Mouse (Mus musculus) gastrocnemius, adult 2 months (tissue): Measurements from ENCODE around the gene Mmrn2. TPM values are rescaled to one million over a fixed set of nuclear protein-coding genes. Genes with fewer than 3 reads are reported as not detected.

ENCODE experiments used
- DNase-seq: peaks from one replicate; pipeline ENCODE4 v3.0.0; 2022
- H3K27ac ChIP-seq: fragments of 200-600 bp; 2 replicates; pipeline ENCODE4 v1.8.1; 2022; ENCODE audit warnings: mild to moderate bottlenecking
- H3K4me3 ChIP-seq: fragments of 200-600 bp; 2 replicates; pipeline ENCODE4 v1.8.1; 2022; ENCODE audit warnings: mild to moderate bottlenecking, moderate library complexity
- CTCF ChIP-seq: fragments of 200-600 bp; IDR thresholded peaks from 2 replicates; pipeline ENCODE4 v1.8.1; 2022; ENCODE audit warnings: antibody characterized with exemption, mild to moderate bottlenecking, moderate library complexity
- intact Hi-C: fragments of 180-260 bp; cut with DNase I; formaldehyde crosslinking; loops from one replicate; pipeline ENCODE4 v1.15.1; 2025
- long read RNA-seq, 2 experiments: library from polyadenylated mRNA; stranded (forward); transcript quantifications; one replicate each; pipeline ENCODE4 v2.0.0; 2021
- total RNA-seq, 2 experiments: library from RNA; stranded (reverse); gene quantifications; 2 replicates each; pipeline ENCODE4 v1.2.3; 2021

Gene Mmrn2
- 10 to 100 TPM; 10.3 to 12.4 TPM for total RNA-seq
- long read RNA-seq, experiment 1, transcript Mmrn2-201 (7 exons, 3,974 nt) = major isoform, 8 of 9 reads
- long read RNA-seq, experiment 1, partial matches to known transcripts = 1 of 9 reads
- long read RNA-seq, experiment 1, other reads (novel, unspliced or antisense) = 0 of 9 reads
- long read RNA-seq, experiment 2, transcript Mmrn2-201 (7 exons, 3,974 nt) = major isoform, 6 of 15 reads
- long read RNA-seq, experiment 2, partial matches to known transcripts = 8 of 15 reads
- long read RNA-seq, experiment 2, other reads (novel, unspliced or antisense) = 1 of 15 reads

DNA sequence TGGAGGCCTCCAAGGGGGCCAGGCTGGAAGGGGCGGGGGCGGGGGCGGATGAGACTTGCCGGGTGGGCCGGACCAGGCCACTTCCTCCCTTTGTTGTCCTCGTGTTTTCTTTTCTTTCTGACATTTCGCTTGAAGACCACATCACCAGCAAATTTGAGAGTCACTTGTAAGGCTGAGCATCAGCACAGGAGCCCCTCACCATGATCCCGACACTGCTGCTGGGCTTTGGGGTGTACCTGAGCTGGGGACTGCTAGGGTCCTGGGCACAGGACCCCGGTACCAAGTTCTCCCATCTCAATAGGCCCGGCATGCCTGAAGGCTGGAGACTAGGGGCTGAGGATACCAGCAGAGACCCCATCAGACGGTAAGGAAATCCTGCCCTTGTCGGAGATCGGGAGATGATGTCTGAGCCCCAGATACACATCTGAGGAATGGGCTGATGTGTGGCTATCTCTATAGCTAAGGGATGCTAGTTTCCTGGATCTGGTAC lies at the start of gene Mmrn2:
Gene Mmrn2 (plus strand): TSS at position 51 of the 490 bp plus-strand sequence.
- peak within 1 kb of the TSS; percentile 70 for H3K4me3 ChIP-seq
- H3K27ac ChIP-seq = peak within 1 kb of the TSS; percentile 84
- TF ChIP-seq CTCF = no peak

DNA sequence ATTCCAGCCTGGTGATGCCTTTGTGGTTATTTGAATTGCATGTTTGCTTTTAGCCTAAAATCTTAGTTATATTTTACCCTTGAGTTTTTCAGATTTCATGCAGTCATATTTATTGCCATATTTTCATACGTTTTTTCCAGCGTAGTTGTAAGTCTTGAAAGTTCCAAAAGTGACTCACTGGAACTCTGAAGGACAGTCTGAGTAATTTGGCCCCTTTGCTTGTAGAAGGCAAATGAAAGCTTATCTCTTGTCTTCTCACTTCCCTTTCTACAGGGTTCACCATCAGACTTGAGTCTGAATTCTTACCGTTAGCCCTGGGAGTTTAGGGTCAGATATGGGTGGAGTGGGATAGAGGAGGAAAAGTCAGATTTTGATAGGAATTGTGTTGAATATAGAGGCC lies 48.7 kb upstream of the Mmrn2 start:
- intact Hi-C loops = no loop called here
- H3K4me3 ChIP-seq = no peak overlapping the region
- H3K27ac ChIP-seq = no peak overlapping the region
- no peak for TF ChIP-seq CTCF
- DNase-seq = no peak

More for the DNA sequence above, at the start of gene Mmrn2:
- no peak for DNase-seq
- intact Hi-C loops = no loop called here

DNA sequence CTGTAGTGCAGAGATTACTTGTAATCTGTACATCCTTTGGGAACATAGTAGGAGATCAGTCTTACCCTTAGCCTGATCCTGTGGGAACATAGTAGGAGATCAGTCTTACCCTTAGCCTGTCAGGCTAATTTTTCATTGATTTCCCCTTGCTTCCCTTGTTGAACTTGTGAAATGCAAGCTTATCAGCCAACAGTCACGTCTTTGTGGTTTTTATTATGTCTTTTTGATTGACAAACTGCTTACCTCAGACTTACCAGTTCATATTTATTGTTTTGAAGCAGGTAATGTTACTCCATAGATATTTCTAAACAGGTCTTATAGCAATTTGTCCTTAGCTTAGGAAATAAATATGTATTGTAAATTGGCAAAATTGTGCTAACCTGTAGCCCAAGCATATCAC lies 47.6 kb upstream of the Mmrn2 start:
- intact Hi-C loops = no loop called here
- Histone ChIP-seq H3K4me3 (no peak overlapping the region), H3K27ac (no peak overlapping the region)
- DNase-seq = no peak
- no peak for TF ChIP-seq CTCF

DNA sequence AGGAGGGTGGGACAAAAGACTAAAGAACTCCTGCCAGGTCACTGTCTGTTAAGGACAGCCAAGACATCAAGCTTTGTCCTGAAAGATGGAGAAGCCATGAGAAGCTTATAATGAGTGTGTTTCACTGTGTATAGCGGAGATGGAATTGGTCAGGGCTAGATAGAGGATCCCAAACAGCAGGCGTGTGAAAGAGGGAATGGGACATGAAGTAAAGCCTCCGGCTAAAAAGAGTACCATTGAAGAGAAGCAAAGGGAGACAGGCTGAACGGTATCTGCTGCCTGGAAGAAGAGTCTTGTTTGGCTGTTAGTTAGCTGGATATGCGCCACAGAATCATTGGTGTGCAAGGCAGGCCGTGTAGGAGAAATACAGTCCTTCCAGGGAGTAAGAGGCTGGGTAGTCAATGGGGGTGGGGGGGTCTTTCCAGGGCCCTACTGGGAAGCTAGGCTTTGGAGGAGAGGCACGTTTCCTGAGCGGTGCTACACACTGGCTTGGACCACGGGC lies 44.6 kb upstream of the Mmrn2 start:
- Histone ChIP-seq H3K27ac (no peak overlapping the region), H3K4me3 (no peak overlapping the region)
- no peak for DNase-seq
- TF ChIP-seq CTCF = no peak
- intact Hi-C loops = no loop called here

DNA sequence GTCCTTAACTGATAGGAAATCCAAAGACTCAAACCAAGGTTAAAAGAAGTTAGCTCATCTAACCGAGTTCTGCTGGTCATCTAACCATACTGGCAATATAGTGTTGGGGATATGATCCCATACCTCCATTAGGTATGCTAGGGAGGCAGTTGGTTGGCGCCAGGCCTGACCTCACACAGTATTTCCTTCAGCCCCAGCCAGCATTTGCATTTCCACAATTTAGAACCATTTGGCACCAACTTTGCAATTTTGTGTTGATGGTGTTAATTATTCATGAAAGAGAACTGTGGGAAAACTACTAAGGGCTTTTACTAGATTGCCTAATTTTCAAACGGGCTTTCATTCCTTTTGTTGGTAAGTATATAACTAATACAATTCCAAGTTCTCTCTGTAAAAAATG lies 43.4 kb upstream of the Mmrn2 start:
- Histone ChIP-seq H3K4me3 (no peak overlapping the region), H3K27ac (no peak overlapping the region)
- TF ChIP-seq CTCF = no peak
- intact Hi-C loops = no loop called here
- no peak for DNase-seq

DNA sequence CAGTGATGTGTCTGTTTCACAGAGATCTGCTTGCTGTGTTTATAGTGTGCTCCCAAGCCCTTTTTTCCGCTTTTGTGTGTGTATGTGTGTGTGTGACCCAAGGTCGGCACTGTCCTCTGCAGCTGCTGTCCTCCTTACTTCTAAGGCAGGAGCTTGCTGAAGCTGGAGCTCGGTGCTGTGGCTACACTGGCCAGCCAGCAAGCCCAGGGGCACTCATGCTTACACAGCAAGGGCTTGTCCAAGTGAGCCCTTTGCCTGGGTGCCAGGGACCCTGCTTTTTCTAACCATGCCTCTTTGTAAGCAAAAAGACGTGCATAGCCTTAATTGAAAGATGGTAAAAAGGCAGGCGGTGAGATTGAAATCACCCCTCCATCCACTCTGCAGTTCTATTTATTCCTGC lies 42.8 kb upstream of the Mmrn2 start:
- no peak for DNase-seq
- H3K4me3 ChIP-seq = no peak overlapping the region
- H3K27ac ChIP-seq = no peak overlapping the region
- TF ChIP-seq CTCF = no peak
- intact Hi-C loops = no loop called here

DNA sequence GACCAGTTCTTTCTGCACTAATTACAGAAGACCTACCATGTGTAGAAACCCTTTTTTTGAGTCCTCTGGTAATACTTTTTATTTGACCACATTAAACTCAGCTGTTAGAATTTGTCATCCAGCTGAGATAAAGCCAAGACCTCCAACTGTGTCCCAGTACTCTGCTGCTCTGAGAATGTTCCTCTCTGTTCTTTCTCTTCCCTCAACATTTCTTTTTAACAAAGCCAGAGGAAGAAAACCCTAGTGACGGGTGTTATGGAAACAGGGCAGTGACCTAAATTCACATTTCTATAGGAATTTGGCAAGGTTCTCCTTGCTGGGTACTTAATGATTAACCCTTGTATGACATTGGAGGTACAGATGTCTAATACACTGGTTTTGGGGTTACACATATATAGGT lies 35.8 kb upstream of the Mmrn2 start:
- H3K4me3 ChIP-seq = no peak overlapping the region
- no peak for DNase-seq
- no peak overlapping the region for H3K27ac ChIP-seq
- intact Hi-C loops = no loop called here
- no peak for TF ChIP-seq CTCF

DNA sequence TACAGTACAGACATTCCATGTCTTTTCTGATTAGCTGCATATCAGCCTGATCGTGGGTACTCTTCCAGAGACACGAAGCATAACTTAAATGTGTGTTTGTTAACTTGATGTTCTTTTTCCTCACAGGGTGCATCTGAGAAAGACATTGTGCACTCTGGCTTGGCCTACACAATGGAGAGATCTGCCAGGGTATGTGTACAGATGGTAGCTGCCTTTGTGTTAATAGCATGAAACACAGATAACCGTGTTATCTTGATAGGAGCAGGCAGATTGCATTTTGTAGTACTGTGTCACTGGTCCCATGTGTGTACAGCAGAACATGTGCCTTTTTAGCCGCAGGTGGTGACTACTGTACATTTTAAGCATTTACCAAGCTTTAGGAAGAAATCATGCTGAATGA lies 33.3 kb upstream of the Mmrn2 start:
- TF ChIP-seq CTCF = no peak
- H3K4me3 ChIP-seq = no peak overlapping the region
- no peak for DNase-seq
- H3K27ac ChIP-seq = no peak overlapping the region
- intact Hi-C loops = no loop called here

DNA sequence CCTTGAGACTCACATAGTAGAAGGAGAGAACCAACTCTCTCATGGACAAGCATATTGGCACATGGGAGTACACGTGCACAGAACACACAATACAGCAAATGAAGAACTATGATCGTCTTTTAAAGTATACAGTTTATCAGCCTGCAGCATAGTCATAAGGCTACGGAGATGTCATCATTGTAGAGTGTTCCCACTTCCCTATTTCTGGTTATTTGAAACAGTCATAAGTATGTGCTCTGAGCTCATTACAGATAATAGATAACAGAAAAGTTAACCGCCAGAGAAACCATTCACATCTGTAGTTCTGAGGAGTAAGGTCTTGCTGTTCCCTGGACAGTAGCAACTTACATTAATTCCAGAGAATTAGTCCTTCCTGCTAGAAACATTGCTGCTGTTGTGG lies 32.2 kb upstream of the Mmrn2 start:
- DNase-seq = no peak
- TF ChIP-seq CTCF = no peak
- Histone ChIP-seq H3K27ac (no peak overlapping the region), H3K4me3 (no peak overlapping the region)
- intact Hi-C loops = no loop called here

DNA sequence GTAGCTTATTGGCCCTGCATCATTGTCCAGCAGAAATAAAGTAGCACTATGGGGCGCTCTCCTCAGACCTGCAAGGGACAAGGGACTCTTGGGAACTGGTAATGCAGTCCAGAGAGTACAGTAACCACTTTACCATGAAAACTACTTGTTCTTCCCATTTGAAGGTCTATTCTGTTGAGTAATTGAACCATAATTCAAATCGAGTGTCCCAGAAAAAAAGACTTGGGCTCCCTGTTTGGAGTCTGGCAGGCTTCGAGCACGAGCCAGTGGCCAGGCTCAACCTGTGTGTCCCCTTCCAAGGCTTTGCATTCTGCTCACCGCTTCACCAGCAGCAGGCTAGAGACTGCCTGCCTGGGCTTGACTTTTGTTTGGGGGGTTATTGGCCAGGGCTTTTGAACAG lies 30.9 kb upstream of the Mmrn2 start:
- intact Hi-C loops = no loop called here
- no peak overlapping the region for H3K27ac ChIP-seq
- DNase-seq = no peak
- no peak overlapping the region for H3K4me3 ChIP-seq
- no peak for TF ChIP-seq CTCF

DNA sequence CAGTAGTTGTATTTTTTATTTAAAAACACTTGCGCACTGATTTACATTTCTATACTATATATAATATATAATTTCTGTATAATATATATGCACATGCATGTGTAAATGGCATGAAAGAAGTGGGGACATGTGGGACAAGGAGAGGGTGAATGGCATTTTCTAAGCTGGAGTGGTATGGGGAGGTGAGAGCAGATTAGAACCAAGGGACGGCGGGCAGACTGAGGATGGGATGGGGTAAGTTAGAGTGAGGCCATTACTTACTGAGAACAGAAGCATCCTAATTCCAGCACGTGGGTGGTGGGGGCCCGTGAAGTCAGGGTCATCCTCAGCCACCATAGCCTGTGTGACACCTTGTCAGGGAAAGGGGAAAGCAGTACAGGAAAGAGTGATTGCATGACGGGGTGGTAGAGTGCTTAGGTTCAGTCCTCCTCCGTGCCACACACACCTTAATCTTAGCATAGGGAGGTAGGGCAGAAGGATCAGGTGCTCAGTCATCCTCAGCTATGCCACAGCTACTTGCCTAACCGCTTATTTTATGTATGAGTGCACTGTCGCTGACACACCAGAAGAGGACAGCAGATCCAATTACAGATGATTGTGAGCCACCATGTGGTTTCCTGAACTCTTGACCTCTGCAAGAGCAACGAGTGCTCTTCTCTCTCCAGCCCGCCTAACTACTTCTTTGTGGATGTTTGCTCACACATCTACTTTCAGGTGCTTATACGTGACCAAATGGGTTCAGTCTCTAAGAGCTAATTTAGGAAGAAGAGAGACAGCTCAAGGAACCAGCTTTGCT lies 29.3 kb upstream of the Mmrn2 start:
- intact Hi-C loops = no loop called here
- Histone ChIP-seq H3K27ac (no peak overlapping the region), H3K4me3 (no peak overlapping the region)
- no peak for DNase-seq
- peak; percentile 9; the same call in 1 of the 2 replicates for TF ChIP-seq CTCF

DNA sequence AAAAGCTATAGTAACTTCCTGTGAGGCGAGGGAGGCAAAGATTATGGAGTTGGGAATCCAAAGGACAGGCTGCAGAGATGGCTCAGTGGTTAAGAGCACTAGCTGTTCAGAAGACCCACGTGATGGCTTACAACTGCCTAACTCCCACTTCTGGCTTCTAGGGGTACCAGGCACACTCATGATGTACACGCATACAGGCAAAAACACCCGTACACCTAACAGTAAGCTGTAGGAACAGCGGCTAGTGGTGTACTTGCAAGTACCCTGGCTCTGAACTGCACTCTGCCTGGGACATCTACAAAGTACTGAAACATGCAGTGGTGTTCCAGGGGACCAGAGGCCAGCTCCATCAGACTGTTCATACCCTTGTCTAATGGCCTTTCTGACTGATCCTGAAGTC lies 28.2 kb upstream of the Mmrn2 start:
- Histone ChIP-seq H3K4me3 (no peak overlapping the region), H3K27ac (no peak overlapping the region)
- no peak for TF ChIP-seq CTCF
- DNase-seq = no peak
- intact Hi-C loops = no loop called here

DNA sequence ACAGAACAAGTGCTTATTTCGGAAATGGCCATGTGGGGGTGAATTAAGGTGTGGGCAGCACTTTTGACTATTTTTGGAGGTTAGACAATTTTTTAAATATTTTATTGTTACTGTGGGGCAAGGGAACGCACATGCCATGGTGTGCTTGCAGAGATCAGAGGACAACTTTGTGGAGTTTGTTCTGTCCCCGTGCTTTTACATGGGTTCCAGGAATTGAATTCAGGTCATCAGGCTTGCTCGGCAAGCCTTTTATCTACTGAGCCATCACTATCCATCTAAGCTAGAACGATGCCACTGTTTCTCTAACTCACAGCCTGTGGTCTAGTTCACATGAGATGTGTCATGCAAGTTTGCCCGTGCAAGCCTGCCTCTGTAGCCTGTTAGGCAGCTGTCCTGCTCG lies 27.0 kb upstream of the Mmrn2 start:
- TF ChIP-seq CTCF = no peak
- Histone ChIP-seq H3K27ac (no peak overlapping the region), H3K4me3 (no peak overlapping the region)
- no peak for DNase-seq
- intact Hi-C loops = no loop called here
